Mouse (Mus musculus): ENCODE data around the gene Pilrb2.

The Pilrb2 gene

GRCm38 (mm10) chr5:137831506-137831905, 40.1 kb downstream of the Pilrb2 start:
- DNase-seq: peak in 1 of 2 experiments; percentile 25

GRCm38 (mm10) chr5:137831106-137831505, 40.5 kb downstream of the Pilrb2 start:
- peak in 1 of 2 experiments; percentile 26 for DNase-seq

- no peak for DNase-seq
These were observed 41.4 kb downstream of the Pilrb2 start for GRCm38 (mm10) chr5:137830238-137830637.

- peak; percentile 29 to 34 for DNase-seq
These were observed 42.9 kb downstream of the Pilrb2 start for GRCm38 (mm10) chr5:137828694-137829093.

GRCm38 (mm10) chr5:137826421-137826820, 45.2 kb downstream of the Pilrb2 start:
- no peak for DNase-seq

GRCm38 (mm10) chr5:137825971-137826370, 45.6 kb downstream of the Pilrb2 start:
- no peak for DNase-seq

- DNase-seq: no peak
These were observed 46.6 kb downstream of the Pilrb2 start for GRCm38 (mm10) chr5:137825030-137825429.

- DNase-seq: no peak
These were observed 48.1 kb downstream of the Pilrb2 start for GRCm38 (mm10) chr5:137823455-137824045.

GRCm38 (mm10) chr5:137822602-137823001, 49.0 kb downstream of the Pilrb2 start:
- no peak for DNase-seq

- DNase-seq: no peak
These were observed 49.5 kb downstream of the Pilrb2 start for GRCm38 (mm10) chr5:137822126-137822525.

GRCm38 (mm10) chr5:137817466-137818222, 54.0 kb downstream of the Pilrb2 start:
- no peak for DNase-seq

Measured in lung, postnatal 4 days (tissue).